In the genomic region with DNA sequence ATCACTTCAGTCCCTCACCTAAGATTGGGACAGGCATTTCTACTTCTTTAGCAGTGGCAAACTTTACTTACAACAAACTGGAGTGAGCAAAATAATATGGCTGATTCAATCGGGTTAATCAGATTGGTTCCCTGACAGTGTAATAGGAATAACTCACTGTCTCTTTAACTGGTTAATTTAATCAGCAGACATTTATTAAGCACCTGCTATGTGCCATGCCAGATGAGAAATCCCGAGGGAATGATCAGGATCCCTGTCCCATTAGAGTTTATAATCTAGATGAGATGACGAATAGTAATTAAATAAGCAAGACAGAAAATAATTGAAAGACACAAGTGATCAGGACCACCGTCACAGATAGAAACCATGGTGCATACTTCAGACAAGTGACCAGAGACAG, we compare ENCODE assay signal across 27 mouse cellular contexts. TPM values are rescaled to one million over a fixed set of nuclear protein-coding genes. Genes with fewer than 3 reads are reported as not detected.
"Had no signal": no experiment of that assay in that cellular context is flagged by ENCODE, and none has a peak within 500 bp of the region (broad histone marks: within the 10 kb centered on the region; RNA-seq: fewer than 3 reads in every experiment).

No protein-coding gene starts in this region.

- H3K4me3 ChIP-seq: heart, adult 2 months; heart, embryonic 13.5 days; heart, embryonic 15.5 days; hindbrain, embryonic 15.5 days; kidney, embryonic 15.5 days; limb, embryonic 13.5 days; limb, embryonic 15.5 days; liver, embryonic 12.5 days had no signal

- H3K9me3 ChIP-seq: heart, embryonic 13.5 days; heart, embryonic 15.5 days; hindbrain, embryonic 15.5 days; kidney, embryonic 15.5 days; limb, embryonic 13.5 days; limb, embryonic 15.5 days; liver, embryonic 12.5 days had no signal

- ATAC-seq: hindbrain, postnatal 0 days; intestine, embryonic 16.5 days; liver, embryonic 12.5 days had no signal

- H3K27me3 ChIP-seq: heart, embryonic 13.5 days; heart, embryonic 15.5 days; hindbrain, embryonic 15.5 days; kidney, embryonic 15.5 days; limb, embryonic 13.5 days; limb, embryonic 15.5 days; liver, embryonic 12.5 days had no signal

- H3K4me2 ChIP-seq: heart, embryonic 11.5 days; heart, embryonic 13.5 days; heart, embryonic 15.5 days; hindbrain, embryonic 15.5 days; kidney, embryonic 15.5 days; limb, embryonic 13.5 days; limb, embryonic 15.5 days; liver, embryonic 12.5 days had no signal

- H3K27ac ChIP-seq: heart, adult 2 months; heart, embryonic 13.5 days; heart, embryonic 15.5 days; hindbrain, embryonic 15.5 days; hindbrain, postnatal 0 days; kidney, embryonic 15.5 days; kidney, postnatal 0 days; limb, embryonic 13.5 days; limb, embryonic 15.5 days; liver, embryonic 12.5 days had no signal

- DNase-seq: gastrocnemius, postnatal 14 days; gastrocnemius, postnatal 36 days; heart, adult 11 months; heart, adult 2 months; heart, postnatal 14 days; heart, postnatal 36 days; kidney, adult 11 months; kidney, adult 2 months; kidney, adult 9 months; kidney, postnatal 14 days; kidney, postnatal 36 days; layer of hippocampus, adult 9-11 months; layer of hippocampus, postnatal 36 days; left cerebral cortex, postnatal 4 days had no signal

- H3K4me1 ChIP-seq: heart, embryonic 13.5 days; heart, embryonic 15.5 days; kidney, embryonic 15.5 days; limb, embryonic 13.5 days; limb, embryonic 15.5 days; liver, embryonic 12.5 days had no signal

- H3K36me3 ChIP-seq: heart, embryonic 13.5 days; heart, embryonic 15.5 days; hindbrain, embryonic 15.5 days; kidney, embryonic 15.5 days; limb, embryonic 13.5 days; limb, embryonic 15.5 days; liver, embryonic 12.5 days had no signal

- H3K9ac ChIP-seq: heart, embryonic 13.5 days; heart, embryonic 15.5 days; hindbrain, embryonic 15.5 days; kidney, embryonic 15.5 days; limb, embryonic 13.5 days; limb, embryonic 15.5 days; liver, embryonic 12.5 days had no signal

RNA-seq across cellular contexts. Expression of a gene that starts 36.4 kb away (rescaled TPM):
- total RNA-seq: hematopoietic stem cell, adult 5-6 weeks; liver, adult 2 months had no signal
- polyA plus RNA-seq: liver, adult 2 months had no signal
